Mouse (Mus musculus): ENCODE measurements around the gene Ergic1. TPM values are rescaled to one million over a fixed set of nuclear protein-coding genes. Genes with fewer than 3 reads are reported as not detected.

The Ergic1 gene
- polyA plus RNA-seq (2017; shearing (Covaris generic)) = 111 TPM

DNA sequence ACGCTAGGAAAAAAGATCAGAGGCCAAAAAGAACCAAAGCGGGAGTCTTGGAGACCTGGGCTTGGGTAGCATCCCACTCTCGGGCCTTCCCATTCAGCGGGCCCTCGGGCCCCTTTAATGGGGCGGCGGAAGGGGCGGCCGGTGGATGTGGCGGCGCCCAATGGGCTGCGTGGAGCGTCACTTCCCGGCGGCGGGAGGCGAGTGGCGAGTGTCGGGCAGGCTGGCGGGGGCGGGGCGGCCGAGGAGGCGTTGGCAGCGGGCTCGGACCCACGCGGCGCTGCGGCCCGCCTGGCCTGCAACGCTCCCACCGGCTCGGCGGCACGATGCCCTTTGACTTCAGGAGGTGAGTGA, at the start of gene Ergic1:
TSS of gene Ergic1 (plus strand) at position 200 of the 351 bp plus-strand sequence.

GRCm38 (mm10) chr17:26561651-26562181, 427 bp downstream of the Ergic1 start, which contains the start of gene Dusp1:
Gene Dusp1 (minus strand): TSS chr17:26562128.

GRCm38 (mm10) chr17:26662978-26663683, 101.8 kb downstream of the Ergic1 start, which contains the start of gene Atp6v0e:
Gene Atp6v0e (plus strand): TSS chr17:26663231.

Other genes starting within 250 kb of the Ergic1 start
- gene Neurl1b, start 146.7 kb upstream of the Ergic1 start, polyA plus RNA-seq (2017; shearing (Covaris generic)) = 0.04 TPM
- 157 TPM for gene Dusp1, start 639 bp downstream of the Ergic1 start, polyA plus RNA-seq (2017; shearing (Covaris generic))
- gene Atp6v0e, start 101.7 kb downstream of the Ergic1 start, polyA plus RNA-seq (2017; shearing (Covaris generic)) = 315 TPM
- 60.0 TPM for gene Crebrf, start 154.2 kb downstream of the Ergic1 start, polyA plus RNA-seq (2017; shearing (Covaris generic))
- 30.1 TPM for gene Bnip1, start 219.6 kb downstream of the Ergic1 start, polyA plus RNA-seq (2017; shearing (Covaris generic))